Mouse (Mus musculus): ENCODE results near the gene Lims1.

- TF ChIP-seq CTCF (IDR thresholded peaks at IDR 0.05; ENCODE audit: low read depth) (no peak), EP300 (optimal IDR thresholded peaks at IDR 0.05) (no peak)
Observed at GRCm38 (mm10) chr10:58330635-58331034, 7.4 kb downstream of the Lims1 start.

Measured in stomach, postnatal 0 days (tissue).